Mouse (Mus musculus) stomach, embryonic 14.5 days (tissue): ENCODE results near the gene Ergic1. TPM values are rescaled to one million over a fixed set of nuclear protein-coding genes. Genes with fewer than 3 reads are reported as not detected.
A peak's percentile ranks its signal among the peaks of the same experiment; 100 is the strongest.

Source experiments
- ATAC-seq: fragments of 200-750 bp; cut with Nextera tagmentation; 2 replicates; pipeline ENCODE4 v1.8.0; 2017; ENCODE audit warnings: low read depth, moderate TSS enrichment; ENCODE audit not compliant: insufficient number of reproducible peaks, insufficient read depth, low FRiP score
- H3K27ac ChIP-seq: fragments of 300-500 bp; sonication (generic); 2 replicates; pipeline ENCODE4 v1.5.1; 2014; ENCODE audit warnings: mild to moderate bottlenecking, low read length, moderate library complexity, mixed read lengths
- H3K27me3 ChIP-seq: fragments of 300-500 bp; sonication (generic); 2 replicates; pipeline ENCODE4 v1.6.1; 2014; ENCODE audit warnings: low read length, control low read depth, mixed read lengths; ENCODE audit not compliant: control insufficient read depth, insufficient read depth
- H3K36me3 ChIP-seq: fragments of 300-500 bp; sonication (generic); 2 replicates; pipeline ENCODE4 v1.6.1; 2014; ENCODE audit warnings: mild to moderate bottlenecking, control low read depth, low read length, moderate library complexity, mixed read lengths; ENCODE audit not compliant: control insufficient read depth, insufficient read depth
- H3K4me1 ChIP-seq: fragments of 300-500 bp; sonication (generic); 2 replicates; pipeline ENCODE4 v1.6.1; 2014; ENCODE audit warnings: low read length, control low read depth, mixed read lengths; ENCODE audit not compliant: control insufficient read depth, insufficient read depth
- H3K4me2 ChIP-seq: fragments of 300-500 bp; sonication (generic); replicated peaks from 2 replicates; pipeline ENCODE4 v1.6.1; 2014; ENCODE audit warnings: low read depth, low read length, control low read depth
- H3K4me3 ChIP-seq: fragments of 300-500 bp; sonication (generic); 2 replicates; pipeline ENCODE4 v1.5.1; 2014; ENCODE audit warnings: low read depth, low read length, control low read depth
- H3K9ac ChIP-seq: fragments of 300-500 bp; sonication (generic); replicated peaks from 2 replicates; pipeline ENCODE4 v1.6.1; 2014; ENCODE audit warnings: low read depth, mild to moderate bottlenecking, control low read depth, low read length, moderate library complexity, mixed read lengths
- H3K9me3 ChIP-seq: fragments of 300-500 bp; sonication (generic); 2 replicates; pipeline ENCODE4 v1.6.1; 2016; ENCODE audit warnings: low read depth, low read length, control low read depth; ENCODE audit not compliant: control insufficient read depth
- WGBS: fragments of 180-500 bp; shearing (Covaris S2); extraction: QIAGEN DNeasy Blood & Tissue Kit; methylation state at CpG from one replicate; pipeline ENCODE4 v1.1.7; 2014; 5-methylcytosine and 5-hydroxymethylcytosine counted together
- polyA plus RNA-seq: library from polyadenylated mRNA; unstranded; fragments of >200 nt; fragmentation: Nextera tagmentation; extraction: Ambion mirVana; gene quantifications from 2 replicates; pipeline ENCODE4 v1.2.1, GENCODE M21; 2014

The Ergic1 gene
- polyA plus RNA-seq, 1 experiment from 2014 or later = 133 TPM

DNA sequence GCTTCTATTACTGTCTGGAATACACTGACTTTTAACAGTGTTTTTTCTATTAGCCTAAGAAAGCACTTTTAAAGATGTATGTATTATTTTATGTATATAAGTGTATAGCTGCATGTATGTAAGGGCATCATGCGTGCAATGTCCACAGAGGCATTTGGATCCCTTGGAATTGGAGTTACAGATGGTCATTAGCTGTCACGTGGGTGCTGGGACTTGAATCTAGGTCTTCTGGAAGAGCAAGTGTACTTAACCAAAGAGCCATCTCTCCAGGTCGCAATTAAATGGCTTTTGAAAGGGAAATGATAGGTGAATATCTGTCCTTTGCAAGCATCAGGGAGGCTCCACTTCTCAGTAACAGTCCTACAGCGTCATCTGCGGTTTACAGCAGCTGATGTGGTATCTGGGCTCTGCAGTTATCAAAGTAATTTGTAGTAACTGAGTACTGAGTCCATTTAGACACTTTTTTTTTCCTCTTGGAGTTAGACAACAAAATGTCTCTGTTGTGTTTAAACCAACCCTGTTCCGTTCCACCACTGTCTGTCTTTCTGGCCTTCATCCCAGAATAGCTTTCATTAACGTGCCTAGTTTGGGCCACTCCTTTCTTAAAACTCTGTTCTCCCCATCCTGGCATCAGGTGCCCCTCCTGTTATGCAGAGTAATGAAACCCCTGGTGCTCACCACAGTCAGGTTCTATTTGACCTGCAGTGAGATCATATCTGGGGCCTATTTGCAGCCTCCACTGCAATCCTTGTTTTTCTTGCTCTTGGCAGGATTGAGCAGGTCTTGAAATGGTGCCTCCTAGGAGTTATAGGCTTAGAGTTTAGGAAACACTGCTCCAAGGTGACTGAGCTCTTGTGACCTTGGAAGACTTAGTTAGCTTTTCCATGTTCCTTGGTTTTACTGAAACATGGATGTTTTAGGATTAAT, 116.7 kb downstream of the Ergic1 start:
- Histone ChIP-seq H3K27ac (no peak overlapping the region), H3K9ac (no peak overlapping the region), H3K4me2 (peak overlapping the region; percentile 57; the same call in 1 of the 2 replicates), H3K4me1 (peaks cover 4% of the 10 kb centered on the region; the same call in 1 of the 2 replicates), H3K36me3 (no peaks in the 10 kb centered on the region), H3K4me3 (no peak overlapping the region), H3K9me3 (no peaks in the 10 kb centered on the region), H3K27me3 (no peaks in the 10 kb centered on the region)
- 77% methylated on average over 7 of the region's 7 CpGs for WGBS
- no peak for ATAC-seq

DNA sequence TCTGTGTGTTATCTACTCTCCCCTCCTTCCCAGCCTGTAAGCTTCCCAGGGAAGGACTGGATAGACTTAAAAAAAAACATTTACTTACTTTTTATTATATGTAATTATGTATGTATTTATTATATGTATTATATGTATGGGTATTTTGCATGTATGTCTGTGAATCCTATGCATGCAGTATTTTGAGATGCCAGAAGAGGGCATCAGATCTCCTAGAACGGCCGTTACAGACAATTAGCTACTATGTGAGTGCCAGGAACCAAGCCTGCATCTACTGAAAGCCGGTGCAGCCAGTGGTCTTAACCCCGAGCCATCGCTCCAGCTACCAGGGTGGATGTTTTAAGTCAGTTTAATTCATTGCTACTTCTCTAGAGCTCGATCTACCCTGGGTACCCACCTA, 120.0 kb downstream of the Ergic1 start:
- Histone ChIP-seq H3K9ac (no peak overlapping the region), H3K4me3 (no peak overlapping the region), H3K4me1 (peaks cover 4% of the 10 kb centered on the region; the same call in 1 of the 2 replicates), H3K27me3 (no peaks in the 10 kb centered on the region), H3K36me3 (no peaks in the 10 kb centered on the region; the same call in 1 of the 2 replicates), H3K4me2 (no peak overlapping the region), H3K9me3 (no peaks in the 10 kb centered on the region), H3K27ac (no peak overlapping the region)
- no peak for ATAC-seq
- whole genome bisulfite sequencing = 88% methylated on average over 6 of the region's 6 CpGs

- Histone ChIP-seq H3K4me2 (no peak overlapping the region), H3K4me3 (no peak overlapping the region), H3K4me1 (0 out of 2 replicates have a peak, but pooled peaks cover 3% of the 10 kb centered on the region), H3K27ac (no peak overlapping the region), H3K36me3 (no peaks in the 10 kb centered on the region; the same call in 1 of the 2 replicates), H3K9ac (no peak overlapping the region), H3K9me3 (no peaks in the 10 kb centered on the region), H3K27me3 (no peaks in the 10 kb centered on the region)
- 88% methylated on average over 17 of the region's 17 CpGs for WGBS
- ATAC-seq = no peak
Measured at GRCm38 (mm10) chr17:26686334-26687000, 125.2 kb downstream of the Ergic1 start.

GRCm38 (mm10) chr17:26688795-26689735, 127.8 kb downstream of the Ergic1 start:
- no peak overlapping the region for H3K9ac ChIP-seq
- no peaks in the 10 kb centered on the region; the same call in 1 of the 2 replicates for H3K36me3 ChIP-seq
- no peak for ATAC-seq
- 66% methylated on average over 8 of the region's 8 CpGs for WGBS
- no peaks in the 10 kb centered on the region for H3K27me3 ChIP-seq
- no peak overlapping the region for H3K4me2 ChIP-seq
- H3K9me3 ChIP-seq = no peaks in the 10 kb centered on the region
- no peak overlapping the region for H3K27ac ChIP-seq
- 0 out of 2 replicates have a peak, but pooled peaks cover 3% of the 10 kb centered on the region for H3K4me1 ChIP-seq
- no peak overlapping the region for H3K4me3 ChIP-seq

- no peak overlapping the region for H3K9ac ChIP-seq
- H3K36me3 ChIP-seq = no peaks in the 10 kb centered on the region; the same call in 1 of the 2 replicates
- no peak for ATAC-seq
- no peak overlapping the region for H3K4me3 ChIP-seq
- H3K4me1 ChIP-seq = 0 out of 2 replicates have a peak, but pooled peaks cover 3% of the 10 kb centered on the region
- H3K4me2 ChIP-seq = no peak overlapping the region
- H3K9me3 ChIP-seq = no peaks in the 10 kb centered on the region
- no peak overlapping the region for H3K27ac ChIP-seq
- WGBS = 77% methylated on average over 2 of the region's 2 CpGs
- no peaks in the 10 kb centered on the region for H3K27me3 ChIP-seq
Measured at GRCm38 (mm10) chr17:26689810-26690209, 128.5 kb downstream of the Ergic1 start.

GRCm38 (mm10) chr17:26690236-26690635, 128.9 kb downstream of the Ergic1 start:
- ATAC-seq = no peak
- 77% methylated on average over 5 of the region's 5 CpGs for WGBS
- Histone ChIP-seq H3K27ac (no peak overlapping the region), H3K4me1 (0 out of 2 replicates have a peak, but pooled peaks cover 3% of the 10 kb centered on the region), H3K4me3 (no peak overlapping the region), H3K27me3 (no peaks in the 10 kb centered on the region), H3K9me3 (no peaks in the 10 kb centered on the region), H3K9ac (no peak overlapping the region), H3K36me3 (peaks cover 1% of the 10 kb centered on the region; the same call in 1 of the 2 replicates), H3K4me2 (no peak overlapping the region)

- H3K4me1 ChIP-seq = 0 out of 2 replicates have a peak, but pooled peaks cover 3% of the 10 kb centered on the region
- H3K9ac ChIP-seq = no peak overlapping the region
- no peaks in the 10 kb centered on the region for H3K9me3 ChIP-seq
- ATAC-seq = no peak
- no peaks in the 10 kb centered on the region for H3K27me3 ChIP-seq
- no peak overlapping the region for H3K4me3 ChIP-seq
- H3K36me3 ChIP-seq = peaks cover 3% of the 10 kb centered on the region; the same call in 1 of the 2 replicates
- H3K27ac ChIP-seq = no peak overlapping the region
- WGBS = 88% methylated on average over 7 of the region's 7 CpGs
- H3K4me2 ChIP-seq = no peak overlapping the region
Measured at GRCm38 (mm10) chr17:26691110-26691509, 129.8 kb downstream of the Ergic1 start.
